Mouse (Mus musculus) hindbrain, embryonic 16.5 days (tissue): ENCODE data around the gene Urod. TPM values are rescaled to one million over a fixed set of nuclear protein-coding genes. Genes with fewer than 3 reads are reported as not detected.

Source experiments
- ATAC-seq: fragments of 200-750 bp; cut with Nextera tagmentation; 2 replicates; pipeline ENCODE4 v1.8.0; 2017; ENCODE audit warnings: moderate TSS enrichment, moderate library complexity
- H3K27ac ChIP-seq: fragments of 300-500 bp; sonication (generic); 2 replicates; pipeline ENCODE4 v1.5.1; 2014; ENCODE audit warnings: low read depth, mild to moderate bottlenecking, control low read depth, low read length, moderate library complexity
- H3K27me3 ChIP-seq: fragments of 300-500 bp; sonication (generic); replicated peaks from 2 replicates; pipeline ENCODE4 v1.6.1; 2014; ENCODE audit warnings: low read length; ENCODE audit not compliant: control insufficient read depth, insufficient read depth
- H3K36me3 ChIP-seq: fragments of 300-500 bp; sonication (generic); 2 replicates; pipeline ENCODE4 v1.6.1; 2014; ENCODE audit warnings: mild to moderate bottlenecking, low read length, moderate library complexity, mixed read lengths; ENCODE audit not compliant: control insufficient read depth, insufficient read depth
- H3K4me1 ChIP-seq: fragments of 300-500 bp; sonication (generic); 2 replicates; pipeline ENCODE4 v1.6.1; 2014; ENCODE audit warnings: low read depth, low read length; ENCODE audit not compliant: control insufficient read depth, insufficient read depth
- H3K4me2 ChIP-seq: fragments of 300-500 bp; sonication (generic); 2 replicates; pipeline ENCODE4 v1.6.1; 2014; ENCODE audit warnings: mild to moderate bottlenecking, low read length, control low read depth, moderate library complexity
- H3K4me3 ChIP-seq: fragments of 300-500 bp; sonication (generic); 2 replicates; pipeline ENCODE4 v1.5.1; 2014; ENCODE audit warnings: mild to moderate bottlenecking, low read length, control low read depth, moderate library complexity
- H3K9ac ChIP-seq: fragments of 300-500 bp; sonication (generic); 2 replicates; pipeline ENCODE4 v1.6.1; 2014; ENCODE audit warnings: low read depth, mild to moderate bottlenecking, control low read depth, low read length, moderate library complexity
- H3K9me3 ChIP-seq: fragments of 300-500 bp; sonication (generic); 2 replicates; pipeline ENCODE4 v1.6.1; 2014; ENCODE audit warnings: mild to moderate bottlenecking, low read length, moderate library complexity; ENCODE audit not compliant: control insufficient read depth
- WGBS: fragments of 180-500 bp; shearing (Covaris S2); extraction: QIAGEN DNeasy Blood & Tissue Kit; methylation state at CpG from one replicate; pipeline ENCODE4 v1.1.7; 2014; 5-methylcytosine and 5-hydroxymethylcytosine counted together
- polyA plus RNA-seq: library from polyadenylated mRNA; unstranded; fragments of >200 nt; fragmentation: Nextera tagmentation; extraction: Ambion mirVana; gene quantifications from 2 replicates; pipeline ENCODE4 v1.2.1, GENCODE M21; 2015

The Urod gene
- polyA plus RNA-seq = 59.8 and 60.2 TPM in 2 replicates

DNA sequence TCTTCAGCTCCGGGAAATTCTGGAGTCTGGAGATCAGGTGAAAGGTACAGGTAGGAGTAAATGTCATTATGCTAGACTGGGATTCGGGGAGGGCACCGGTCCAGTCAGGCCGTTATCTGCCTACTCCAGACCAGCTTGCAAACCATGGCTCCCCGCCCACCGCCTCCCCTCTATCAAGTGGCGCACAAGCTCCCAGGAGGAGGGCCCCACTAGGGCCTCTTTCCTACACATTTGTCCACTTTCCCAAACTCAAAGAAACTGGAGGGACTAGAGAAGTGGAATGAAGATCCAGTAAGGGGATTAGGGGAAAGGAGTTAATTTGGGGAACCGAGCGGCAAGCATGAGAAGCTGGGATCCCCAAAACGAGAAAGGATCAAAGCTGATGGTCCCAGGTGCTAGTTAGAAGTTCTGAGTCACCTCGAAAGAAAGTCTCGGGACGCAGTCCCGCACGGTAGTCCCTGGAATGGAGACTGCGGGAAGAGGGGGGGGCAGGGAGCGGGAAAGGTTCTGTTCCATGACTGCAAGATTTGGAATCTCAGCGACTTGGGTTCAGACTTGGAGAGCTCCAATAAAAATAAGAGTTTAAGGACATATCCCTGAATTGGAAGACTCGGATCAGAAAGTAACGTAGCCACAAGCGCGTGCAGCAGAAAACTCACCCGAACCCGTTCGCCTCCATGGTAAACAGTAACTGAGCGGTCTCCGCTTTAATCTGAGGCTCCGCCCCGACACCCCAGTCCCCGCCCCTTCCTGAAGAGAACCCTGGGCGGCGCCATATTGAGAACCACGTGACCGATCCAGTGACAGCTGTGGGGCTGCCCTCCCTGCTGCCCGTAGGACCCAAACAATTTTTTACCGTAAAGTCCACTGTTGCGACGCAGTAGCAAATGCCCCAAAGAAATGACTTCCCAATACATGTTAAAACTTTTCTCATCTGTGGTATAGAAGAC lies at the start of gene Urod:
Urod (minus strand) TSS at position 742 of the 950 bp plus-strand sequence.
- Histone ChIP-seq H3K4me3 (peak within 1 kb of the TSS; percentile 100), H3K36me3 (peaks cover 5% of the 10 kb centered on the region; the same call in 1 of the 2 replicates), H3K9me3 (no peaks in the 10 kb centered on the region), H3K9ac (peak within 1 kb of the TSS; percentile 90), H3K27ac (peak within 1 kb of the TSS; percentile 88), H3K4me2 (peak within 1 kb of the TSS; percentile 98), H3K4me1 (peaks cover 22% of the 10 kb centered on the region), H3K27me3 (no peaks in the 10 kb centered on the region)
- WGBS = 2% methylated on average over 38 of the region's 38 CpGs
- ATAC-seq = peak; percentile 91

DNA sequence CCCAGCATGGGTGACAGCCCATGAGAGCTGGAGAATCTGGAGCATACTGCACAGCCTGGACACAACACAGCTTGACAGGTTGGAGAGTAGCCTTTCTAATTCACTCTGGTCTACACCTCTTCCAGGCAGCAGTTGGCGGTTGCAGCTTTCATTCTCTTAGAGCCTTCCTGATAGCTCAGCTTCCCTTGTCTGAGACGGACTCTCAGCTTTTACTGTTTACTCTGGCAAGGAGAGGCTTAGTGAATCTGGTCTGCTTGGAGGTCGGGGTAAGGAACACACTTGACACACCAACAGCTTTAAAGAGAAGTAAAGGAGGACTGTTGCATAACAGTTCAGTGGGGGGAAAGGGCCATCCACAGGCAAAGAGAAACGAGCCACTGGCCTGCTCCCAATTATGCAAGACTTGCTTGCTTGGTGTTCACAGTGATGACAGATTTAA lies 47.1 kb upstream of the Urod start:
- Histone ChIP-seq H3K9ac (no peak overlapping the region), H3K9me3 (no peaks in the 10 kb centered on the region), H3K27me3 (no peaks in the 10 kb centered on the region), H3K4me1 (peaks cover 17% of the 10 kb centered on the region), H3K4me3 (no peak overlapping the region), H3K36me3 (0 out of 2 replicates have a peak, but pooled peaks cover 2% of the 10 kb centered on the region), H3K27ac (peak overlapping the region; percentile 81), H3K4me2 (peak overlapping the region; percentile 1; the same call in 1 of the 2 replicates)
- ATAC-seq = peak; percentile 73
- WGBS = 46% methylated on average over 4 of the region's 4 CpGs

DNA sequence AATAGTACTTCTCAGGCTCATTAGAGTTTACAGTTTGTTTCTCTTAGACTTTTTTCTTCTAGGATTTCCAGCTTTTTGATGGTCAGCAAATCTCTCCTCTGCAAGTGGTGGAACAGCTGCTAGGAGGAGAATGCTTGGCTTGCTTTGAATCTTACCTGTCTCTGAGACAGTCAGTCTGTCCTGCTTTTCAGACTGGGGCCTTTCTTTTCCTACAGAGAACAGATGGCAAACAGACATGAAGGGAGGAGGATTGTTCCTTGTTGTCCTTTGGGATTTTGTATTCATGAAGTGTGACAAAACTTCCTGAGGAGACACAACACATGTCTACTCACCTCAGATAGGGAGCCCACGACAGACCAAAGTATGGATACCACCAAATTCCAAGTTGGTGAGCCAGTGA lies 46.6 kb upstream of the Urod start:
- Histone ChIP-seq H3K4me2 (no peak overlapping the region), H3K4me1 (peaks cover 17% of the 10 kb centered on the region), H3K4me3 (no peak overlapping the region), H3K27me3 (no peaks in the 10 kb centered on the region), H3K27ac (peak overlapping the region; percentile 81), H3K9ac (no peak overlapping the region), H3K36me3 (0 out of 2 replicates have a peak, but pooled peaks cover 2% of the 10 kb centered on the region), H3K9me3 (no peaks in the 10 kb centered on the region)
- ATAC-seq = peak; percentile 60
- WGBS = 17% methylated on average over 1 of the region's 1 CpGs

DNA sequence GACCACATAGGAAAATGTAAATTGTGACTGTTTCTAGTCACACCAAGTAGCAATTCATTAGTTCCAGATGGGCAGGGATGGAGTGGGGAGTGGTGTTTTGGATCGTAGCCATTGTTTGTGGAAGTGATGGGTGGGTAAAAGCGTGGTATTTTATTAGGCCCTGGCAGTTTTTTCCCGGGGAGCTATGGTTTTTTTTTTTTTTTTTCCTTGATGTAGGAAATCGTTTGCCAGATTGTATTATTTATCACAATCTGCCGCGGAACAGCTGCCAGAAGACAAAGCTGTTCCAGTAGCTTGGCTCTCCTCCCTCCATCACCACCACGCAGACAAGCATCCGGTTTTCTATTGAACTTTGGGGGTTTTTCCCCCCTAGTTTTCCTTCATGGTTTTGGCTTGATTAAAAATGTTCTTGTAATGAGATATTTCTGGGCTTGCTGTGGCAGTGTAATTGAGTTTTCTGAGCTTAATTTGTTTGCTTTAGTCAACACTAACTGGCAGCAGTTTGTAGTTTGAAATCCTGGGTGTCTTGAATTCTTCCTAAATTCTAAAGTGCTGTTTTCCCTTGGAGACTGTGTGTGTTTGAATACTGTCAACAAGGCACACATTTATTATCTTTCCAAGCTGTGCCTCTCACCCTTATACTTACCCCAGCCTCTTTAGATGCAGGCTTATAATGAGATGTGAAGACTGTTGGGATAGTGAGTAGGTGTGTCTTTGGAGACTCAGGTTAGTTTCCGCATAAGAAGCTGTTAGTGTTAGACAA lies 45.9 kb upstream of the Urod start:
- Histone ChIP-seq H3K4me1 (peaks cover 17% of the 10 kb centered on the region), H3K27me3 (no peaks in the 10 kb centered on the region), H3K4me3 (no peak overlapping the region), H3K9ac (no peak overlapping the region), H3K27ac (peak overlapping the region; percentile 81), H3K4me2 (peak overlapping the region; percentile 22), H3K9me3 (no peaks in the 10 kb centered on the region), H3K36me3 (0 out of 2 replicates have a peak, but pooled peaks cover 2% of the 10 kb centered on the region)
- 15% methylated on average over 9 of the region's 9 CpGs for WGBS
- ATAC-seq = peak; percentile 54

DNA sequence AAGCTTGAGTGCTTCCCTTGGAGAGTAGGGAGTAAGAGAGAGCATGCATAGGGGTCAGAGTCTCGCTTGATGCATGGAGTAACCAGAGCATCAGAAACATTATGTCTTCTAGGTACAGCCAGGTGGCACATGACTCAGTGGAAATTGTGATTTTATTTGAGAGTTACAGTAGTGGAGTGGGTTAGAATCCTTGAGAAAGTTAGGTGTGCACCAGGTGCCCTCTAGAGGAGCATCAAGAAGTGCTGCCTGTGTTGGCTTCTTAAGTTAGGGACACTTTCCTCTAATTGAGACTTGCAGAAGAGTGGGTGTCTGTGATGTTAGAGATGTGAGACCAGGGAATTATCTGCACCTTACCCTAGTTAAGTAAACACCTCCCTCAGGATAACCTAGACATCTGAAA lies 36.9 kb upstream of the Urod start:
- Histone ChIP-seq H3K9me3 (no peaks in the 10 kb centered on the region), H3K27me3 (no peaks in the 10 kb centered on the region), H3K9ac (no peak overlapping the region), H3K4me2 (no peak overlapping the region), H3K27ac (no peak overlapping the region), H3K36me3 (peaks cover 2% of the 10 kb centered on the region), H3K4me1 (no peaks in the 10 kb centered on the region), H3K4me3 (no peak overlapping the region)
- WGBS = 82% methylated on average over 1 of the region's 1 CpGs
- no peak for ATAC-seq

DNA sequence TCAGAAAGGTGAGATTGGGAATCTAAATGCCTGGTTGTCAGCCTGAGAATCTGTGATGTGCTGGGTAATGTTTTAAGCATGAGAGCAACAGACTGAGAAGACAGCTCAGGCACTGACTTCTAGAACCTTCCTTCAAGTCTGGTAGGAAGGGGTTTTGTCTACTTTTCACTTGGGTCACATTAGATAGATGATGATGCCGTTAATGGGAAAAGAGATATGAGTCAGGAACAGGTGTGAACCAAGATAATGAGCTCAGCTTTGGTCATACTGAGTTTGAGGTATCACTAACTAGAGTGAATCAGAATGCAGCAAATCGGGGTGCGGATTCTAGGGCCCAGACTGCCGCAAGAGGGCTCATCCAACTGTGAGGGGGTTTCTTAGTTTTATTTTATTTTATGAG lies 29.3 kb upstream of the Urod start:
- Histone ChIP-seq H3K4me1 (peaks cover 6% of the 10 kb centered on the region), H3K9ac (no peak overlapping the region), H3K4me2 (no peak overlapping the region), H3K36me3 (peaks cover 7% of the 10 kb centered on the region), H3K27ac (no peak overlapping the region), H3K4me3 (no peak overlapping the region), H3K27me3 (no peaks in the 10 kb centered on the region), H3K9me3 (no peaks in the 10 kb centered on the region)
- no peak for ATAC-seq
- 97% methylated on average over 4 of the region's 4 CpGs for WGBS

DNA sequence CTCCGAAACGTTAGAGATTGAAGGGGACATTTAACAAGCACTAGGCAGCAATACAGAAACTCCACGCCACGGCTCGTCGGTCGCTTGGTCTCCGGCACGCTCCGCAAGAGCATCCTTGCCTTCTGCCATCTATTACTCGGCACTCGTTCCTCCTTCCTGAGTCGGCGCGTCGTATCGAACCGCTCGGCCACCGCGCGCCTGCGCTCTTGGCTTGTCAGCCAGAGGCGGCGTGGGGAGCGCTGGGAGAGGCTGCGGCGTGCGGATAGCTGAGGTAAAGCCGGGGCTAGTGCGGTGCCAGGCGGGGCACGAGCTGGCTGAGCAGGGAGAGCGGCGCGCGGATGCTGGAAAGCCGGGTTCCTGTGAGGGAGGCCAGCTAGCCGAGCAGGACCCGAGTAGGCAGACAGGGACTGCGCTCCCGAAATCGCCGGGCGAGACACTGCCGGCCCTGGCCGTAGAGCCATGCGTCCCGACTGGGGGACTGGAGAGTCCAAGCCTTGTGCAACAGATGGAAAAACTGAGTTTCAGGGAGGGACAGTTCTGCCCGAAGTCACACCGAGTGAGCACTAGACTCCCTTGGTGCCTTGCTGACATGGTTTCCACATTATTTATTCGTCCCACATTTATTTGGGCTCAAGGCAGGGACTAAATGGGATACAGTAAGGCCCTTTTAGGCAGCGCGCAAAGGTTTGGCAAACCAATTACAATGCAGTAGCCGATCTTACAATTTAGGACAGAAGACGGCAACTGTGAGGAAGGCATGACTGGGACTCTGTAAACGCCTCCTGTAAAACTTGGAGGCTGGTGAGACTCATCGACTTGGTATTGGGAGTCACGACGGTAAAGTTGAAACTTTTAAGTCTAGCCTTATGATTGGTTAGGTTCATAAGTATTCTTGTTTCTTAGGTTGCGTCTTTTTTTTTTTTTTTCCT lies 25.3 kb upstream of the Urod start, which contains the start of gene Eif2b3:
Eif2b3 (plus strand) TSS at position 197 of the 929 bp plus-strand sequence.
- peak within 1 kb of the TSS; percentile 84 for H3K9ac ChIP-seq
- H3K4me3 ChIP-seq = peak within 1 kb of the TSS; percentile 86
- no peaks in the 10 kb centered on the region for H3K9me3 ChIP-seq
- peak within 1 kb of the TSS; percentile 74 for H3K4me2 ChIP-seq
- no peaks in the 10 kb centered on the region for H3K27me3 ChIP-seq
- under 1% methylated on average over 58 of the region's 61 CpGs for WGBS
- peaks cover 6% of the 10 kb centered on the region for H3K4me1 ChIP-seq
- H3K27ac ChIP-seq = peak within 1 kb of the TSS; percentile 69; the same call in 1 of the 2 replicates
- peak; percentile 96 for ATAC-seq
- H3K36me3 ChIP-seq = peaks cover 5% of the 10 kb centered on the region

DNA sequence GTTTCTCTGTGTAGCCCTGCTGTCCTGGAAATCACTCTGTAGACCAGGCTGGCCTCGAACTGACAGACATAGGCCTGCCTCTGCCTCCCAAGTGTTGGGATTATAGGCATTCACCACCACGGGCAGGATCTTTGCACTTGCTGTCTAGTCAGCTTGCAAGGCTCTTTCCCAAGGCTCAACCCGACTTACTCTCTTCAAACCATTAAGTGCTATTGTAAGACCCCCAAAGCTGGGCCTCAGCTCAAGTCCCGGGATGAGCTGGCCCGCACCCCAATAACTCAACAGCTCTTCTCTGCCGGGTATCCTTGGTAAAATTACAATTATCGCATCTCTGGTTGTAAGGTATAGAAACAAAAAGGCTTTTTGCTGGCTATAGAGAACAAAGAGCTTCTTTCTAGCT lies 24.1 kb upstream of the Urod start:
- H3K9me3 ChIP-seq = no peaks in the 10 kb centered on the region
- peaks cover 5% of the 10 kb centered on the region for H3K36me3 ChIP-seq
- no peaks in the 10 kb centered on the region for H3K27me3 ChIP-seq
- no peak for ATAC-seq
- H3K4me1 ChIP-seq = peaks cover 6% of the 10 kb centered on the region
- 87% methylated on average over 7 of the region's 7 CpGs for WGBS
- H3K4me3 ChIP-seq = no peak overlapping the region
- no peak overlapping the region for H3K27ac ChIP-seq
- no peak overlapping the region for H3K4me2 ChIP-seq
- H3K9ac ChIP-seq = no peak overlapping the region
